Mouse (Mus musculus) skeletal muscle tissue, adult 2 months (tissue): Measurements from ENCODE around the gene Hmgb1.

Source experiments
- DNase-seq: peaks from one replicate; pipeline ENCODE4 v3.0.0-alpha.2; 2012; ENCODE audit warnings: low read depth, low spot score

Hmgb1 gene

GRCm38 (mm10) chr5:149062833-149063232 lies 121.5 kb downstream of the Hmgb1 start:
- peak; percentile 26 for DNase-seq

- DNase-seq, result no peak
Measured at GRCm38 (mm10) chr5:149053352-149054168, 130.7 kb downstream of the Hmgb1 start.

- DNase-seq, result peak; percentile 98
Measured at GRCm38 (mm10) chr5:149052421-149053338, 131.6 kb downstream of the Hmgb1 start.

- peak; percentile 89 for DNase-seq
Measured at GRCm38 (mm10) chr5:149051571-149052420, 132.5 kb downstream of the Hmgb1 start.

GRCm38 (mm10) chr5:149051194-149051570 lies 133.1 kb downstream of the Hmgb1 start:
- peak; percentile 62 for DNase-seq

- no peak for DNase-seq
Measured at GRCm38 (mm10) chr5:149050588-149051160, 133.6 kb downstream of the Hmgb1 start.

- DNase-seq, result no peak
Measured at GRCm38 (mm10) chr5:149049435-149049834, 134.9 kb downstream of the Hmgb1 start.

GRCm38 (mm10) chr5:149048961-149049360 lies 135.3 kb downstream of the Hmgb1 start:
- DNase-seq, result no peak

- DNase-seq, result no peak
Measured at GRCm38 (mm10) chr5:149046650-149047049, 137.6 kb downstream of the Hmgb1 start.

- DNase-seq, result no peak
Measured at GRCm38 (mm10) chr5:149045470-149046085, 138.7 kb downstream of the Hmgb1 start.

- DNase-seq, result no peak
Measured at GRCm38 (mm10) chr5:149045054-149045453, 139.2 kb downstream of the Hmgb1 start.

- no peak for DNase-seq
Measured at GRCm38 (mm10) chr5:149044067-149044466, 140.2 kb downstream of the Hmgb1 start.

- no peak for DNase-seq
Measured at GRCm38 (mm10) chr5:149043240-149043639, 141.0 kb downstream of the Hmgb1 start.

GRCm38 (mm10) chr5:149039825-149040224 lies 144.5 kb downstream of the Hmgb1 start:
- DNase-seq, result no peak

- peak; percentile 66 for DNase-seq
Measured at GRCm38 (mm10) chr5:149037729-149038128, 146.6 kb downstream of the Hmgb1 start.

GRCm38 (mm10) chr5:149036920-149037319 lies 147.4 kb downstream of the Hmgb1 start:
- DNase-seq, result no peak

- DNase-seq, result no peak
Measured at GRCm38 (mm10) chr5:149032438-149032837, 151.9 kb downstream of the Hmgb1 start.

- peak; percentile 91 for DNase-seq
Measured at GRCm38 (mm10) chr5:149031199-149031750, 153.0 kb downstream of the Hmgb1 start.

GRCm38 (mm10) chr5:149030103-149030502 lies 154.2 kb downstream of the Hmgb1 start:
- DNase-seq, result no peak

- DNase-seq, result no peak
Measured at GRCm38 (mm10) chr5:149028394-149028793, 155.9 kb downstream of the Hmgb1 start.
